Mouse (Mus musculus) 3134 (cell line): ENCODE data around the gene Hcn2.

Experiments
- DNase-seq: peaks from one replicate; pipeline ENCODE4 v3.0.0-alpha.2; 2011; ENCODE audit warnings: low spot score; ENCODE audit not compliant: insufficient read length; ENCODE audit errors: extremely low read depth

Gene Hcn2

GRCm38 (mm10) chr10:79716254-79716987 is at the start of gene Hcn2:
Gene Hcn2, plus strand, starts transcription at chr10:79716634.
- DNase-seq: no peak

- no peak for DNase-seq
Observed at GRCm38 (mm10) chr10:79668076-79668475, 48.4 kb upstream of the Hcn2 start.

- DNase-seq: peak; percentile 90
Observed at GRCm38 (mm10) chr10:79668771-79669575, 47.5 kb upstream of the Hcn2 start, which contains the start of gene Tpgs1. Gene Tpgs1, plus strand, starts transcription at chr10:79669369.

DNA sequence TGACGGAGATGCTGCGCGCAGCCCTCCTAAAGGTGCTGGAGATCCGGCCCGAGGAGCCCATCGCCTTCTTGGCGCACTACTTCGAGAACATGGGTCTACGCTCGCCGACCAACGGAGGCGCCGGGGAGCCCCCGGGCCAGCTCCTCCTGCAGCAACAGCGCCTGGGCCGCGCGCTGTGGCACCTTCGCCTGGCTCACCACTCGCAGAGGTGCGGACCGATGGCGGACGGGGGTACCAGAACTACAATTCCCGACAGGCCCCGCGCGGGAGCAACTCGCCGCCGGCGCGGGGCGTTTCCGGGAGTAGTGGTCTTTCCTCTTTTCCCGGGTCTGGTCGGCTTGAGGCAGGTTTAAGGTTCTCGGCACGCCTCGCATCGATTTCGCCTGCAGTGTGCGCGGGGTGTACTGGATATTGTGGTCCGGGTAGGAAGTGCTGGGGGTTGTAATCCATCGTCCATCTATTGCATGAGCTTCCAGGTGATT is 46.8 kb upstream of the Hcn2 start:
- peak; percentile 81 for DNase-seq

- DNase-seq: no peak
Observed at GRCm38 (mm10) chr10:79670071-79670888, 46.2 kb upstream of the Hcn2 start.

- DNase-seq: no peak
Observed at GRCm38 (mm10) chr10:79671396-79672087, 44.9 kb upstream of the Hcn2 start.

- no peak for DNase-seq
Observed at GRCm38 (mm10) chr10:79672088-79672455, 44.4 kb upstream of the Hcn2 start.

DNA sequence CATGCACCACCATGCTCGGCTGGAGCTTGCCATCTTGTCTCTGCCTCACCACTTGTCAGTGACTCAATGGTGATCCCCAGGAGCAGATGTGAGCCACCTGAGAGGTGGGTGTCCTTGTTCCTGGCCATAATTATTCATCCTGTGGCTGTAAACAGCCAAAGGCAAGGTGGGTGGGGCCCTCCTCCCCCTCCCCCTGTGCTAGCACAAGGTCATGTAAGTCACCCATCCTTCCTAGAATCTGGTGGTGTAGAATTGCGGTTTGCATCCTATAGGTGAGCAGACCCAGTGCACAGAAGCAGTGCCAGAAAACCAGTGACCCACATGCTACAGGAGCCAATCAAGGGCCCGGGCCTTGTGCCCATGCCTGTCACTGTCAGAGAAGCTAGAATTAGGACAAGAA is 43.4 kb upstream of the Hcn2 start:
- DNase-seq: no peak

- DNase-seq: no peak
Observed at GRCm38 (mm10) chr10:79675346-79676035, 40.9 kb upstream of the Hcn2 start.

GRCm38 (mm10) chr10:79680606-79681495 is 35.6 kb upstream of the Hcn2 start:
- DNase-seq: no peak

- DNase-seq: peak; percentile 100
Observed at GRCm38 (mm10) chr10:79681591-79682245, 34.7 kb upstream of the Hcn2 start, which contains the start of gene Cdc34. Gene Cdc34, plus strand, starts transcription at chr10:79682195.

GRCm38 (mm10) chr10:79682551-79682915 is 33.9 kb upstream of the Hcn2 start:
- peak; percentile 58 for DNase-seq

GRCm38 (mm10) chr10:79682916-79683582 is 33.4 kb upstream of the Hcn2 start:
- peak; percentile 75 for DNase-seq

- peak; percentile 70 for DNase-seq
Observed at GRCm38 (mm10) chr10:79683726-79684640, 32.5 kb upstream of the Hcn2 start.

- DNase-seq: no peak
Observed at GRCm38 (mm10) chr10:79684770-79685600, 31.4 kb upstream of the Hcn2 start.

DNA sequence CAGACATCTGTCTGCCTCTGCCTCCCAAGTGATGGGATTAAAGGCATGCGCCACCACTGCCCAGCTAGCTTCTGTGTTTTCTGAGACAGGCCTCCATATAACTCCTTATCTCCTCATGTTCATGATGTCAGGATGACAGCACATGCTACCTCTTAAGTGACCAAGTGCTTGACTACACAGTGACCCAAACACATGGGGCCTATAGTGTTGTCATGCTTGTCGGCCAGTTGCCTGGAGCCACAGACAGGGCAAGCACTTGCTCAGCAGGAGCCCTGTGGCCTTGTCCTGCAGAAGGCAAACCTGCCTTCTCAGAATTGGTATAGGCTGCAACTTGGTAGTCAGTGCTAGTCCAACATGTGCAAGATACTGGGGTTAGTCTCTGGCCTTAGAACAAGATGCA is 30.2 kb upstream of the Hcn2 start:
- DNase-seq: no peak
